Mouse (Mus musculus): ENCODE results near the gene Mrvi1. TPM values are rescaled to one million over a fixed set of nuclear protein-coding genes. Genes with fewer than 3 reads are reported as not detected.

The Mrvi1 gene
- total and polyA plus RNA-seq, 3 experiments: 8.7 to 19.7 (median 12.3) TPM

GRCm38 (mm10) chr7:110981036-110981435 is 1.2 kb downstream of the Mrvi1 start:
- DNase-seq: no peak

- no peak for DNase-seq
Measured at GRCm38 (mm10) chr7:110977699-110978392, 4.4 kb downstream of the Mrvi1 start.

GRCm38 (mm10) chr7:110973450-110973849 is 8.8 kb downstream of the Mrvi1 start:
- DNase-seq: no peak

GRCm38 (mm10) chr7:110972796-110973195 is 9.5 kb downstream of the Mrvi1 start:
- no peak for DNase-seq

- no peak for DNase-seq
Measured at GRCm38 (mm10) chr7:110967373-110967772, 14.9 kb downstream of the Mrvi1 start.

- no peak for DNase-seq
Measured at GRCm38 (mm10) chr7:110966853-110967252, 15.4 kb downstream of the Mrvi1 start.

GRCm38 (mm10) chr7:110965387-110965786 is 16.9 kb downstream of the Mrvi1 start:
- no peak for DNase-seq

- no peak for DNase-seq
Measured at GRCm38 (mm10) chr7:110963655-110963997, 18.6 kb downstream of the Mrvi1 start.

- no peak for DNase-seq
Measured at GRCm38 (mm10) chr7:110962943-110963654, 19.2 kb downstream of the Mrvi1 start.

- DNase-seq: no peak
Measured at GRCm38 (mm10) chr7:110962497-110962896, 19.8 kb downstream of the Mrvi1 start.

GRCm38 (mm10) chr7:110956422-110957170 is 25.7 kb downstream of the Mrvi1 start:
- no peak for DNase-seq

GRCm38 (mm10) chr7:110955576-110955975 is 26.7 kb downstream of the Mrvi1 start:
- DNase-seq: no peak

GRCm38 (mm10) chr7:110954072-110954858 is 28.0 kb downstream of the Mrvi1 start:
- DNase-seq: peak; percentile 7

GRCm38 (mm10) chr7:110953210-110953609 is 29.1 kb downstream of the Mrvi1 start:
- peak; percentile 76 for DNase-seq

GRCm38 (mm10) chr7:110950621-110950925 is 31.7 kb downstream of the Mrvi1 start:
- no peak for DNase-seq

- peak; percentile 41 for DNase-seq
Measured at GRCm38 (mm10) chr7:110949785-110950620, 32.3 kb downstream of the Mrvi1 start.

- DNase-seq: peak; percentile 44
Measured at GRCm38 (mm10) chr7:110948579-110948978, 33.7 kb downstream of the Mrvi1 start.

GRCm38 (mm10) chr7:110947616-110948015 is 34.6 kb downstream of the Mrvi1 start:
- DNase-seq: no peak

- DNase-seq: no peak
Measured at GRCm38 (mm10) chr7:110946731-110947130, 35.5 kb downstream of the Mrvi1 start.

GRCm38 (mm10) chr7:110944321-110944720 is 37.9 kb downstream of the Mrvi1 start:
- no peak for DNase-seq

Data from adrenal gland, adult 2 months (tissue).